Mouse (Mus musculus) cerebral cortex, adult 2 months (tissue): ENCODE results near the gene Gm8126.

Source experiments
- WGBS: fragments of 180-500 bp; shearing (Covaris S2); methylation state at CpG from one replicate; pipeline ENCODE4 v1.1.7; 2018; 5-methylcytosine and 5-hydroxymethylcytosine counted together

Gm8126 gene

GRCm38 (mm10) chr14:43258349-43258748, at the start of gene Gm8126:
Gene Gm8126, plus strand, starts transcription at chr14:43258649.
- WGBS, result 93% methylated on average over 3 of the region's 4 CpGs

- WGBS, result 91% methylated on average over 4 of the region's 4 CpGs
Measured at GRCm38 (mm10) chr14:43235204-43235603, 23.2 kb upstream of the Gm8126 start, which contains the start of gene Gm8122. Gene Gm8122, minus strand, starts transcription at chr14:43235304.

GRCm38 (mm10) chr14:43249611-43250170, 8.8 kb upstream of the Gm8126 start:
- 18% methylated on average over 11 of the region's 12 CpGs for WGBS

GRCm38 (mm10) chr14:43250549-43251253, 7.7 kb upstream of the Gm8126 start:
- 41% methylated on average over 5 of the region's 6 CpGs for WGBS

GRCm38 (mm10) chr14:43256511-43256910, 1.9 kb upstream of the Gm8126 start:
- WGBS, result 60% methylated on average over 1 of the region's 1 CpGs

GRCm38 (mm10) chr14:43263421-43263820, 5.0 kb downstream of the Gm8126 start:
- WGBS, result 96% methylated on average over 3 of the region's 3 CpGs

GRCm38 (mm10) chr14:43268521-43269084, 10.2 kb downstream of the Gm8126 start:
- 31% methylated on average over 2 of the region's 2 CpGs for WGBS

- 85% methylated on average over 3 of the region's 3 CpGs for WGBS
Measured at GRCm38 (mm10) chr14:43269211-43269610, 10.8 kb downstream of the Gm8126 start.

GRCm38 (mm10) chr14:43273161-43273560, 14.7 kb downstream of the Gm8126 start:
- 82% methylated on average over 1 of the region's 1 CpGs for WGBS

- 81% methylated on average over 8 of the region's 8 CpGs for WGBS
Measured at GRCm38 (mm10) chr14:43274986-43275511, 16.6 kb downstream of the Gm8126 start, which contains the start of gene Gm9732. Gene Gm9732, plus strand, starts transcription at chr14:43275036.

GRCm38 (mm10) chr14:43275752-43276151, 17.3 kb downstream of the Gm8126 start:
- 86% methylated on average over 1 of the region's 1 CpGs for WGBS

GRCm38 (mm10) chr14:43277468-43277867, 19.0 kb downstream of the Gm8126 start:
- WGBS, result 61% methylated on average over 2 of the region's 2 CpGs

GRCm38 (mm10) chr14:43278146-43278545, 19.7 kb downstream of the Gm8126 start:
- 72% methylated on average over 4 of the region's 4 CpGs for WGBS

GRCm38 (mm10) chr14:43278681-43279080, 20.2 kb downstream of the Gm8126 start:
- 71% methylated on average over 3 of the region's 3 CpGs for WGBS

- 82% methylated on average over 3 of the region's 3 CpGs for WGBS
Measured at GRCm38 (mm10) chr14:43293503-43293902, 35.1 kb downstream of the Gm8126 start, which contains the start of gene Gm8127. Gene Gm8127, minus strand, starts transcription at chr14:43293832.
